Mouse (Mus musculus) thymus, adult 2 months (tissue): Measurements from ENCODE around the gene Spag4.

Experiments used
- CTCF ChIP-seq: fragments of 200-500 bp; IDR thresholded peaks from 2 replicates; pipeline ENCODE4 v1.5.1; 2012; ENCODE audit warnings: mild to moderate bottlenecking, control low read depth, low read length, moderate library complexity, borderline replicate concordance; ENCODE audit not compliant: control insufficient read depth, poor library complexity, insufficient read depth; ENCODE audit errors: extremely low read depth
- POLR2A ChIP-seq: fragments of 200-500 bp; IDR thresholded peaks from 2 replicates; pipeline ENCODE4 v1.6.1; 2012; ENCODE audit warnings: mild to moderate bottlenecking, low read length, control low read depth, moderate library complexity; ENCODE audit not compliant: control insufficient read depth, poor library complexity, insufficient read depth; ENCODE audit errors: extremely low read depth

DNA sequence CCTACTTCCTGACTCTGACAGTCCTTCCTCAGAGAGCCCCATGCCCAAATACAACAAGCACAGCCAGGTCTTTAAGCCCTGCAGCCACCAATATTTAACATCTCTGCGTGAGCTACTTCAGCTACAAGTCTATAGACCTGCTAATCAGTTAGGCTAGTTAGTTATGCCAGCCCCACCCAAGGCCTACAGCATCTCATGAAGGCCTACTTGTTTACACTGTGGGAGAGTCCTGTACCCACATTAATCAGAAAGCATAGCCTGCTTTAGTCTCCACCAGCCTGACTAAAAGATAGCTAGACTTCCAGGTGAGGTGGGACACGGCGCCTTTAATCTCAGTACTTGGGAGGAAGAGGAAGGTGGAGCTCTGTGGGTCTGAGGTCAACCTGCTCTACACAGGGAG lies 25.6 kb upstream of the Spag4 start:
- TF ChIP-seq CTCF (no peak), POLR2A (no peak)
